Mouse (Mus musculus): ENCODE results near the gene Gm20388.

DNA sequence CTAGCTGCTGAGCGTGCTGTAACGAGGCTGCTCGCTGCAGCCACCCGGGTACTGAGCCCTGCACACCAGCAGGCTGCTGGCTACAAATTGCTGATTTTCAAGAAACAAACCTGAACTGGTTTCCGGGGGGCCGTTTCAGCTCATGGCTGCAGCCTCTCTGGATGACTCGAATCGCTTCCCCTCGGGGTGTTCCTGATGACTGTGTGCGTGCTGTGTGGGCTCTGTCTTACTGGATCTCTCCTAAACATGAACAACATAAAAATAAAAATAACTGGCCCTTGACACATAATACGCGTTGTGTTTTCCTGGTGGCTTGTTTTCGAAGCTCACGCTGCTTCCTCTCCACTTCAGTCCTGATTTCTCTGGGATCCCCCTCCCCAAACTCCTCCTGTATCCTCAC lies 1168.1 kb downstream of the Gm20388 start:
- TF ChIP-seq POLR2A (IDR thresholded peaks at IDR 0.05; ENCODE audit: borderline replicate concordance, insufficient read depth, low read length) (no peak), CTCF (IDR thresholded peaks at IDR 0.05; ENCODE audit: borderline replicate concordance, insufficient read depth, low read depth, low read length) (no peak)
